8 mouse cellular contexts compared by ENCODE assay signal in the genomic region with DNA sequence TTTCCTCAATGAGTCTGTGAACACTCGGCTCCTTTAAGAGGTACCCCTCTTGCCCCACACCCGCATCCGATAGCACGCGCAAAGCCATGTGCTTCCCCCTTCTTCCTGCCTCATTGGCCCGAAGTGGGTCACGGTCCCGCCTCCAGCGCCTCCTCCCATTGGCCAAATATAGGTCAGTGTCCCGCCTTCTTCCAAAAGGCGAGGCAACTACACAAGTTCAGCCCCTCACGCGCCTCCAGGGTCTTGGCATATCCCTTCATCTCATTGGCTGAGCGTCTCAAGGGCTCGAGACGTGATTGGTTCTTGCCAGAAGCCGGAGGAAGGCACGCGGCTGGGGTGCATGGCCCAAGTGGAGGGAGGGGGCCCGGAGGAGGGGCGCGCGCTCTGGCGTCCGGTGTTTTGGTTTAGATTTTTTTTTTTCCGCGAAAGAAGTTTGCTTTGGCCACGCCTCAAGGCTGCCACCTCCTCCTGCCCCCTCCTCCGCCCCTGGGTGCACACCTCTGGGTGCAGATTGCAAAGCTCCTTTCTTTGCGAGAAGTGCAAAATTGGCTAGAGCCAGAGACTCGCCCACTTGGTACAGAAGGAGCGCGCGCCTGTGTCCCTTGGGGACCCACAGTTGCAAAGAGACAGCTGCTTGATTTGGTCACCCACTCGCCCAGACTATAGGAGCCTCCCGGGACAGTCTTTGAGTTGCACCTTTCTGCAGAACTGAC. TPM values are rescaled to one million over a fixed set of nuclear protein-coding genes. Genes with fewer than 3 reads are reported as not detected.
DNase-seq lines count a peak whose midpoint lies in the region; ATAC-seq and TF ChIP-seq lines count a peak whose summit lies in the region.

Gene Dbp (plus strand): TSS at position 359 of the 713 bp plus-strand sequence.

- H3K4me2 ChIP-seq in hindbrain, embryonic 14.5 days (replicated peaks): peak within 1 kb of the TSS; percentile 94

- 0 out of 2 replicates have a peak, but pooled peaks cover 2% of the 10 kb centered on the region for H3K36me3 ChIP-seq in hindbrain, embryonic 14.5 days (replicated peaks; ENCODE audit: control insufficient read depth, insufficient read depth)

- H3K9ac ChIP-seq in hindbrain, embryonic 14.5 days: peak within 1 kb of the TSS; percentile 53

- peak within 1 kb of the TSS; percentile 81 for H3K27ac ChIP-seq in hindbrain, embryonic 14.5 days

- under 1% methylated on average over 36 of the region's 36 CpGs for WGBS in hindbrain, embryonic 14.5 days

- H3K4me1 ChIP-seq in hindbrain, embryonic 14.5 days (replicated peaks; ENCODE audit: control insufficient read depth, insufficient read depth, low read length): peaks cover 65% of the 10 kb centered on the region

- no peaks in the 10 kb centered on the region for H3K9me3 ChIP-seq in hindbrain, embryonic 14.5 days (ENCODE audit: control insufficient read depth, low read length)

- in situ Hi-C loops in Patski (cut with MboI; ENCODE audit: low pct_unique_long_range_greater_than_20kb): loop anchor here (25.0 kb wide), 1 partner anchor 843 kb away; the partner anchor contains the start of genes Pnkp and Ptov1

- CTCF ChIA-PET in Patski (lab: Charles Lee): interaction anchor here (1.4 to 4.9 kb wide), 3 partner anchors 13 to 22 kb away, joined by 6 to 31 read pairs (median 9); partner anchors contain the start of genes Ntn5 and Sphk2

- TF ChIP-seq CTCF in Patski (IDR thresholded peaks at IDR 0.05): no peak

- POLR2A ChIA-PET in Patski (lab: Charles Lee): interaction anchor here (0.6 to 3.3 kb wide), 3 partner anchors 13 to 197 kb away, joined by 3 to 17 read pairs (median 3); partner anchors contain the start of genes Ntn5 and Sphk2

- peak; percentile 97 for DNase-seq in Patski (ENCODE audit: low read depth, low spot score)
- peak; percentile 97 to 98 for DNase-seq in cerebellum, postnatal 25 days
- DNase-seq in frontal cortex, postnatal 25 days (ENCODE audit: low spot score in 2 of 2): peak; percentile 97 to 99
- peak; percentile 97 for DNase-seq in hindbrain, embryonic 14.5 days (ENCODE audit: low spot score)
- DNase-seq in left cerebral cortex, adult 11 months (ENCODE audit: low spot score): peak; percentile 100
- DNase-seq in lung, postnatal 4 days: peak; percentile 99 to 100
- DNase-seq in retina, postnatal 7 days (ENCODE audit: low read depth, low spot score): peak; percentile 96
- peak; percentile 90 for DNase-seq in urinary bladder, adult 2 months (ENCODE audit: low spot score)

- H3K4me3 ChIP-seq in hindbrain, embryonic 14.5 days (replicated peaks; ENCODE audit: low read length): peak within 1 kb of the TSS; percentile 52

- H3K27me3 ChIP-seq in Patski: no peaks in the 10 kb centered on the region
- H3K27me3 ChIP-seq in hindbrain, embryonic 14.5 days (ENCODE audit: control insufficient read depth, insufficient read depth, low read length): no peaks in the 10 kb centered on the region

- ATAC-seq in Patski: peak; percentile 76
- ATAC-seq in hindbrain, embryonic 14.5 days (ENCODE audit: low FRiP score): peak; percentile 88

RNA-seq across cellular contexts. Expression of gene Dbp, which starts in this region (rescaled TPM):
- 73.2 TPM for polyA plus RNA-seq in Patski (2021)
- polyA plus RNA-seq in hindbrain, embryonic 14.5 days (2014; fragmentation: Nextera tagmentation; extraction: Ambion mirVana): 3.5 and 3.9 TPM in 2 replicates
- polyA plus RNA-seq in urinary bladder, adult 2 months (2012; rRNA removed): 335 and 503 TPM in 2 replicates

Comparison
In these comparisons a context has a peak if more than half of its experiments do, and no peak if none do; other contexts are left out.
1. Peak in every context shown above with its lines: DNase-seq, ATAC-seq, H3K4me3 ChIP-seq and H3K27ac ChIP-seq.
2. RNA of gene Dbp (polyA plus RNA-seq): 335 to 503 TPM in urinary bladder, adult 2 months and 73.2 TPM in Patski (single experiment); 3.5 to 3.9 TPM in hindbrain, embryonic 14.5 days; every median in the first group is over 10 times any median in the second.